Mouse (Mus musculus) central nervous system, embryonic 11.5 days (tissue): ENCODE data around the gene Scamp2. TPM values are rescaled to one million over a fixed set of nuclear protein-coding genes. Genes with fewer than 3 reads are reported as not detected.

Source experiments
- polyA plus RNA-seq: library from polyadenylated mRNA; depleted of rRNA; stranded (reverse); fragments of >200 nt; gene quantifications from 2 replicates; pipeline ENCODE4 v1.2.3, GENCODE M21; 2012; rRNA removed

The Scamp2 gene
- polyA plus RNA-seq, result 37.6 and 48.1 TPM in 2 replicates

DNA sequence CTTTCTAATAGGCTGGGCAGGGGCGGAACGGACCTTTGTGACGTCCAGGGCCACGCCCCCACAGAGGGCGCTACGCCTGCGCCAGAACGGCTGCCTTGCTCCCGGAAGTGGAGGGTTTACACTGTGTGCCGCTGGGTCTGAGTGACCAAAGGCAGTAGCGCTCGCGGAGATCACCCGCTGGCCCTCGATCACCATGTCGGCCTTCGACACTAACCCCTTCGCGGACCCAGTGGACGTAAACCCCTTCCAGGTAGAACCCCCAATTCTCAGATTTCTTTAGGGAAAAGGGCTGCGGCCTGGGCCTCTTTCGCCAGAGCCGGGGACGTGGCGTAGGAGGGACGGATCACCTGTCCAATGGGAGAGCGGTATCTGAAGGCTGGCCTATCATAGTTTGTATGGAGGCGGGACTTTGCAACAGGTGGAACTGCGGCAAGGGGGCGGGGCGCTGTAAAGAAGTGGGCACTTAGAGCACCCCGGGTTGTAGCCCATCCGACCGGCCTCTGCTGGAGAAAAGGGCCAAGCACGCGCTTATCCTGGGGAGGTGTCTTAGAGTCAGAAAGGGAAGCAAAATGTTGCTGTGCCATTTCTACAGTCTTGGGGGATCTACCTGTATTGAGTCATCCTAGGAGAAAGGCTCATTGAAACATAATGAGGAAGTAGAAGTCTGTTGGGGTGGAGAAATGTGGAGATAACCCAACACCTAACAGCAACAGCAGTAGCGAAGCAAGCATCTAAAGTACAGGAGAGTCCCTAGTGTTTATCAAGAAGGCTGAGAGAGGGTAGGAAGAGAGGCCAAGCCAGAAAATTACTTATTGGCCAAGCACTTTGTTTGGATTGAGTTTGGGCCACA, at the start of gene Scamp2:
Scamp2 (plus strand) TSS at position 83 of the 850 bp plus-strand sequence.

DNA sequence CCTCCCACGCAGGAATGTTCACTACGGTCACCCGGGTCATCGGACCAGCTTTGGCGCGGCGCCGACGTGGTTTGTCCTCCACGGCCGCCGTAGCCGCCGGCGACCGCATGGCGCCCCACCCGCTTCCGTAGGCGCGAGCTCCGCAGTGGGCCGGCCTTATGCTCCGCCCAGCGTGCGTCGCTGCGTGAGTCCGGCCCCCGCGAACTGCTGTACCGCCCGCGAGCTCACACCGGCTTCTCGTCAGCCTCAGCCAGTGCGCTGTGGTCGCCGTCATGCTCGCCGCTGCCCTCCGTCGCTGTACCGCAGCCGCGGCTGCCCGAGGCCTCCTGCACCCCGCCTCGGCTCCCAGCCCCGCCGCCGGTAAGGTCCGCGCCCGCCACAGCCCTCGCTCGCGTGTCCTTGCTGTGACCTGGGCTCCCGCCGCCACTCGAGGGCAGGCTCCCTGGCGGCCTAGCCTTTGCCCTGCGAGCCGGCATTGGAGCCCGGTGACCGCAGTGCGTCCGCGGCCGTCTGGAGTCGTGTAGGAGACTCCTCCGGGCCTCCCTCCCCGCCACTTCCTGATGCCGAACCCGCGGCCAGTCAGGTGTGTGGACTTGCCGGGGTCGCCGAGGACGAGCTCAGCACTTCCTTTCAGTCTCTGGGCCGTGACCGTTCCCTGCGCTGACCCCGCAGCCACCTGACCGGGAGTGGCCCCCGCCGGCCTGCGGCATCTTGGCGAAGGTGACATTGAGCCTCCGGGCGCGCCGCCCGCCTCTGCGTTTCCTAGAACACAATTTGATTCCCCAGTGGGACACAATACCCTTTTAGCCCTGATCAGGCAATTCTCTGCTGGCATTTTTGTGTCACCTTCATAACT, 39.5 kb upstream of the Scamp2 start, which contains the start of gene Cox5a:
Cox5a (plus strand) TSS at position 219 of the 856 bp plus-strand sequence.

DNA sequence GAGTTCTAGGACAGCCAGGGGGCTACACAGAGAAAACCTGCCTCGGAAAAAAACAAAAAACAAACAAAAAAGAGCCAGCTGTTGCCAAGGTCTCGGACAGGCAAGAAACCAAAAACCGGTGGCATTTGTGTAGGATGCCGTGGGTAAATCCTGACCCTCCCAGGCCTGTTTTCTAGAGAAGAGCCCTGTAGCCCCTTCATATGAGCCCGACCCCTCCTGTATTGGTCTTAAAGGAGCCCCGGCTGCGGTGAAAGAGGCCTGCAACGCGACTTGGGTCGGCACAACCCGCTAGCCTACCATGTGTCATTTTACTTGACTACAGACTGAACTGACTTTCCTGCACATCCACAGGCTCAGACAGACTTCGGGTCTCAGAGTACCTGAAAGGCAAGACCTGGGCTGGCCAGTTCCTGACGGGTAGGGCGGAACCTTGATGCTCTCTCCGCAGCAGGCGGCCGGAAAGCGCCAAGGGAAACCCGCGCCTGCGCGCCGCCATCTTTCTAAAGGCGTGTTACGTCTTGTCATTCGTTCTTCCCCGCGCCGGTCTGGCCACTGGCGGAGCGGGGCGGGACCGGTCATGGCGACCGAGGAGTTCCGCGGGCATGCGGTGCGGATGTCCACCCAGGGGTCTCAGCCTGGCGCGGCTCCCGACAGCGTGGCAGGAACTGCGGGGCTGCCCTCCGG, 23.6 kb upstream of the Scamp2 start, which contains the start of gene Fam219b:
Fam219b (plus strand) TSS at position 485 of the 684 bp plus-strand sequence.

DNA sequence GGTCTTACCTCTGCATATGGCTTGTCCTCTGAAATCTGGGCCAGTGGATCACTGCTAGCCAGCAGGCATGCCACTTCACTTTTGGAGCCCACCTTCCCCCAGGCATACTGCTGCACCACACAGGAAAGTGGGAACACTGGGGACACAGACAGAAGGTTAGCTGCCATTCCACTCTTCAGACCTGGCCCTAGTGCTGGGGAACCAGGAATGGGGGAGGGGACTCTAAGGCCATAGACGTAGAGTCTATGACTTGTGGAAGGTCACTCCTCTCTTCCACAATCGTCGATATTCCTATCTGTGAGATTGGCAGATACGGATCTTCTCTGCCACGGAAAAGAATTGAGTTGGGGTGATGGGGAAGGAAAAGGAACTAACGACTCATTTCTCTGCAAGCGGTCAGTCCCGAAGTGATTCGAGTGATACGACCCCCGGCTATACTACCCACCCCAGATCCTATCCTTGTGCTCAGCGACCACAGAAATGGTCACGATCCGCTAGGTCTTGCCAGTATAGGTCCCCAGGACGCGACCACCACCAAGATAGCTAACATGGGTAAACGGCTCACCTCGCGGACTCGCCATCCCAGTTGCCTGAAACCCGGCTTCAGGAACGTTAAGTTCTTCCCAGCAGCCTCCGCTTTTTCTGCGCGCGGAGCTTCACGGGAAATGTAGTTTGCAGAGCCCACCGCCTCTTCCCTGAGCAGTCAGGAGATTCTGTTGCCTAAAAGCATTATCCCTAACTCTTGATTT, 8.4 kb upstream of the Scamp2 start, which contains the start of gene Mpi:
Mpi (minus strand) TSS at position 625 of the 749 bp plus-strand sequence.

DNA sequence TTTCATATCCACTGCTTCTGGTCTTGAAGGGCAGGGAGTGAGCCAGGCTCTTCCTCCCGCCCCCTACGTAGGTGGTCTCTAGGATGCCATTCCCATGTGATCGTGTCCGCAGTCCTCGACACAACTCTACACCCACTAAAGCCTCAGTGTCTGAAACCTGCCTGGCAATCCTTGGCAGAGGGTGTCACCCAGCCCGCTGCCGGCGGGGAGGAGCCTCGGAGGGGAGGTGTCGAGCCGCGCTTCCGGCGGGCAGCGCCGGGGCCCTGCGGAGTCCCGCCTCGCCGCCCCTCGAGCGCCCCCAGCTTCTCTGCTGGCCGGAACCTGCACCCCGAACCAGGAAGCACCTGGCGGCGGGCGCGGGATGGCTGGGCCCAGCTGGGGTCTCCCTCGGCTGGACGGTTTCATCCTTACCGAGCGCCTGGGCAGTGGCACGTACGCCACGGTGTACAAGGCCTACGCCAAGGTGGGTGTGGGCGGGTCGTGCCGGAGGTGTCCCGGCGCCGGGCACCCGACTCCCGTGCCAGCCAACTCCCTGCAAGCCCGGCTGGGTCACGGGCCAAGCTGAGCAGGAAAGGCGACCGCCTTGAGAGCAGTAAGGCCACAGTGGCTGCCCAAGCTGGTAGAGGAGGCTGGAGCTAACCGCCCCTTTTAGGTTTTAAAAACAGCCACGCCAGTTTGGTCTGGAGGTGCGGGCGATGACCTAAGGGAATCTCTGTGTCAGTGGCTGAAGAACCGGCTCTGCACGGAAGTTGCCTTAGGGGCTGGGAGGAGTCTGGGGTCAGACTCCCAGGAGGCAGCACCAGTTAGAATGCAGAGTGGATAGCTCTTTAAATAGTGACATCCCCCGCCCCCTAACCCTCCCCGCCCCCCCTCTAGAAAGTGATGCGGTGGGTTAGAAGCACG, 28.7 kb downstream of the Scamp2 start, which contains the start of gene Ulk3:
Ulk3 (plus strand) TSS at position 229 of the 903 bp plus-strand sequence.

DNA sequence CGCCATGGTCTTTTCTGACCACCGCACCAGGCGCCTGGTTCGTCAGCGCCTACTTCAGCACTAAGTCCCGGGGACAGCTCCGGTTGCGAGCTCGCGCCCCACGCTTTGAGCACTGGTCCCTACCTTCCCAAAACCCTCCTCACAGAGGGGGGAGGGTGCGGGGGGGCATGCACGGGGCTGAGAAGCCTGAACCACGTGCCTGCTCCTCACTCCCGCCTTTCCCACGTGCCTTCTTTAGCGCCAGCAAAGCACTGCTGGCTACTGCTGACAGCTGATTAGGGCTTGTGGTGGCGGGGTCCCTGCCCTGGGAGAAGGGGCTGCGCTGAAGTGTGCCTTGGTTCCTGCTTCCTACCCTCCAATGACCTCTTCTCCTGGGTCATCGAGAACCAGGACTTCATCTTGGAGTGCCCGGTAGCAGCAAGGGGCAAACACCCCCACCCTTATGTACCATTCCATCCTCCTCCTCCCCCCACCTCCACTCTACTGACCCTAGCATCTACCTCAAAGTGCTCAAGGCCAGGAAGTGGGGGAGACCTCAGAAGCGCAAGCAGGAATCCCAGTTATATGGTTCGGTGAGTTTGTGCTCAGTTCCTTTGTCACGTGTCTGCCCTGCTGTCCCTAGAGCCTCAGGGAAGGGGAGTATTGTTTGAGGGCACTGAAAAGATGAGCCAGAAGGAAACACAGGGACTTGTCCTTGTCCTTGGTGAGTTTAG, 45.6 kb downstream of the Scamp2 start, which contains the start of gene Cplx3:
Cplx3 (minus strand) TSS at position 143 of the 713 bp plus-strand sequence.

DNA sequence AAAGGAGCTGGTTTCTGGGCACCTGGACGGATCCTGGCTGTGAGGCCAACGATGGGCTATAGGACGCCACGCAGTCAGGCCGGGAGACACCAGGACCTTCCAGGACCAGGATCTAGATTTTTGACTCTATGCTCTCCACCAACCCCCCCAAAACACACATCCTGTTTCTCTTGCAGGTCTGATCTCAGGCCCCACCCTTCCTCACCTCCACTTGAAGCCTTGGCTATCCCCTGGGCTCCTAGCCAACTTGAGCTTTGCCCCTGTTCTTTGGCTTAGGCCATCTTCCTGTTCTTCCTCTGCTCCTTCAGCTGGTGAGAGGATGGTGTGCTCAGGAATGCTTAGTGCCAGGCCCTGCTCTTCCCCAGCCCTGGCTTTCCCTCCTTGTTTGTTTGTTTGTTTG, 59.9 kb downstream of the Scamp2 start, which contains the start of gene Lman1l:
Lman1l (minus strand) TSS at position 101 of the 400 bp plus-strand sequence.

Other genes starting within 250 kb of the Scamp2 start
- gene Ppcdc, start 120.8 kb upstream of the Scamp2 start, polyA plus RNA-seq, result 16.8 and 25.7 TPM in 2 replicates
- gene Scamp5, start 92.9 kb upstream of the Scamp2 start, polyA plus RNA-seq, result 47.3 and 47.6 TPM in 2 replicates
- 3.3 and 4.3 TPM in 2 replicates for gene Rpp25, start 56.9 kb upstream of the Scamp2 start, polyA plus RNA-seq
- gene Cox5a, start 39.7 kb upstream of the Scamp2 start, polyA plus RNA-seq, result 182 and 251 TPM in 2 replicates
- gene Fam219b, start 23.4 kb upstream of the Scamp2 start, polyA plus RNA-seq, result 12.3 and 20.8 TPM in 2 replicates
- gene Mpi, start 8.2 kb upstream of the Scamp2 start, polyA plus RNA-seq, result 62.6 and 65.6 TPM in 2 replicates
- gene Ulk3, start 28.5 kb downstream of the Scamp2 start, polyA plus RNA-seq, result 21.0 and 22.8 TPM in 2 replicates
- 0.80 and 1.7 TPM in 2 replicates for gene Cplx3, start 45.3 kb downstream of the Scamp2 start, polyA plus RNA-seq
- gene Lman1l, start 59.8 kb downstream of the Scamp2 start, polyA plus RNA-seq, result 0.05 and 0.06 TPM in 2 replicates
- gene Csk, start 92.7 kb downstream of the Scamp2 start, polyA plus RNA-seq, result 54.7 and 94.3 TPM in 2 replicates
- not detected in 2 replicates for gene Cyp1a2, start 122.8 kb downstream of the Scamp2 start, polyA plus RNA-seq
- 0.02 TPM in 1 of 2 replicates, not detected in the other for gene Cyp1a1, start 127.0 kb downstream of the Scamp2 start, polyA plus RNA-seq
- 14.4 and 21.7 TPM in 2 replicates for gene Edc3, start 147.6 kb downstream of the Scamp2 start, polyA plus RNA-seq
- gene Clk3, start 204.9 kb downstream of the Scamp2 start, polyA plus RNA-seq, result 128 and 137 TPM in 2 replicates